Mouse (Mus musculus): ENCODE data around the gene Gpr182. TPM values are rescaled to one million over a fixed set of nuclear protein-coding genes. Genes with fewer than 3 reads are reported as not detected.

Gene Gpr182
- polyA plus RNA-seq, 1 experiment = 28.8 TPM

GRCm38 (mm10) chr10:127739083-127739660 lies 12.4 kb downstream of the Gpr182 start, which contains the start of gene Zbtb39:
Zbtb39 (plus strand) TSS chr10:127739538.
- peak; percentile 53 to 72 for DNase-seq (ENCODE audit: low read depth in 1 of 2, low spot score in 2 of 2)
- under 1% methylated on average over 38 of the region's 61 CpGs for WGBS
- TF ChIP-seq CTCF (IDR thresholded peaks at IDR 0.05; ENCODE audit: extremely low read depth, insufficient read depth, insufficient read length, insufficient replicate concordance) (peak; percentile 34; the same call in 1 of the 2 replicates), POLR2A (IDR thresholded peaks at IDR 0.05; ENCODE audit: low read depth, low read length) (no peak)
- peak within 1 kb of the TSS; percentile 79 for H3K4me3 ChIP-seq (ENCODE audit: extremely low read depth, insufficient read depth, insufficient read length)
- H3K4me1 ChIP-seq (ENCODE audit: control insufficient read depth, insufficient read depth, insufficient read length) = peaks cover 17% of the 10 kb centered on the region; the same call in 1 of the 2 replicates
- peaks cover 23% of the 10 kb centered on the region for H3K36me3 ChIP-seq (ENCODE audit: control insufficient read depth, insufficient read depth, low read length)
- H3K27ac ChIP-seq (ENCODE audit: insufficient read depth, low read length) = peak within 1 kb of the TSS; percentile 26; the same call in 1 of the 2 replicates
- H3K27me3 ChIP-seq (ENCODE audit: control insufficient read depth, insufficient read depth, low read length) = no peaks in the 10 kb centered on the region; the same call in 1 of the 2 replicates

GRCm38 (mm10) chr10:127738151-127738882 lies 13.2 kb downstream of the Gpr182 start:
- H3K27ac ChIP-seq (ENCODE audit: insufficient read depth, low read length) = 0 out of 2 replicates have a peak overlapping the region, but pooled peaks have one; percentile 1
- H3K4me3 ChIP-seq (ENCODE audit: extremely low read depth, insufficient read depth, insufficient read length) = no peak overlapping the region
- H3K4me1 ChIP-seq (ENCODE audit: control insufficient read depth, insufficient read depth, insufficient read length) = peaks cover 17% of the 10 kb centered on the region; the same call in 1 of the 2 replicates
- WGBS = 45% methylated on average over 13 of the region's 13 CpGs
- peak in 1 of 2 experiments; percentile 46 for DNase-seq (ENCODE audit: low read depth in 1 of 2, low spot score in 2 of 2)
- H3K27me3 ChIP-seq (ENCODE audit: control insufficient read depth, insufficient read depth, low read length) = no peaks in the 10 kb centered on the region; the same call in 1 of the 2 replicates
- TF ChIP-seq CTCF (IDR thresholded peaks at IDR 0.05; ENCODE audit: extremely low read depth, insufficient read depth, insufficient read length, insufficient replicate concordance) (peak; percentile 29; the same call in 1 of the 2 replicates), POLR2A (IDR thresholded peaks at IDR 0.05; ENCODE audit: low read depth, low read length) (no peak)
- H3K36me3 ChIP-seq (ENCODE audit: control insufficient read depth, insufficient read depth, low read length) = peaks cover 16% of the 10 kb centered on the region

GRCm38 (mm10) chr10:127737552-127737951 lies 14.0 kb downstream of the Gpr182 start:
- Histone ChIP-seq H3K27me3 (ENCODE audit: control insufficient read depth, insufficient read depth, low read length) (no peaks in the 10 kb centered on the region; the same call in 1 of the 2 replicates), H3K27ac (ENCODE audit: insufficient read depth, low read length) (peak overlapping the region; percentile 51), H3K4me3 (ENCODE audit: extremely low read depth, insufficient read depth, insufficient read length) (no peak overlapping the region), H3K36me3 (ENCODE audit: control insufficient read depth, insufficient read depth, low read length) (peaks cover 8% of the 10 kb centered on the region), H3K4me1 (ENCODE audit: control insufficient read depth, insufficient read depth, insufficient read length) (peaks cover 17% of the 10 kb centered on the region; the same call in 1 of the 2 replicates)
- DNase-seq (ENCODE audit: low read depth in 1 of 2, low spot score in 2 of 2) = no peak
- no peak for TF ChIP-seq CTCF (IDR thresholded peaks at IDR 0.05; ENCODE audit: extremely low read depth, insufficient read depth, insufficient read length, insufficient replicate concordance)
- 35% methylated on average over 2 of the region's 2 CpGs for WGBS

- no peak for TF ChIP-seq CTCF (IDR thresholded peaks at IDR 0.05; ENCODE audit: extremely low read depth, insufficient read depth, insufficient read length, insufficient replicate concordance)
- no peak for TF ChIP-seq POLR2A (IDR thresholded peaks at IDR 0.05; ENCODE audit: low read depth, low read length)
- H3K36me3 ChIP-seq (ENCODE audit: control insufficient read depth, insufficient read depth, low read length) = peaks cover 3% of the 10 kb centered on the region
- peak in 1 of 2 experiments; percentile 60 for DNase-seq (ENCODE audit: low read depth in 1 of 2, low spot score in 2 of 2)
- H3K27me3 ChIP-seq (ENCODE audit: control insufficient read depth, insufficient read depth, low read length) = no peaks in the 10 kb centered on the region; the same call in 1 of the 2 replicates
- WGBS = 25% methylated on average over 4 of the region's 4 CpGs
- H3K27ac ChIP-seq (ENCODE audit: insufficient read depth, low read length) = peak overlapping the region; percentile 85
- peaks cover 17% of the 10 kb centered on the region; the same call in 1 of the 2 replicates for H3K4me1 ChIP-seq (ENCODE audit: control insufficient read depth, insufficient read depth, insufficient read length)
- H3K4me3 ChIP-seq (ENCODE audit: extremely low read depth, insufficient read depth, insufficient read length) = no peak overlapping the region
These were observed 14.6 kb downstream of the Gpr182 start for GRCm38 (mm10) chr10:127736916-127737315.

- Histone ChIP-seq H3K27ac (ENCODE audit: insufficient read depth, low read length) (peak overlapping the region; percentile 85), H3K4me3 (ENCODE audit: extremely low read depth, insufficient read depth, insufficient read length) (no peak overlapping the region), H3K36me3 (ENCODE audit: control insufficient read depth, insufficient read depth, low read length) (no peaks in the 10 kb centered on the region), H3K27me3 (ENCODE audit: control insufficient read depth, insufficient read depth, low read length) (no peaks in the 10 kb centered on the region; the same call in 1 of the 2 replicates), H3K4me1 (ENCODE audit: control insufficient read depth, insufficient read depth, insufficient read length) (peaks cover 17% of the 10 kb centered on the region; the same call in 1 of the 2 replicates)
- TF ChIP-seq CTCF (IDR thresholded peaks at IDR 0.05; ENCODE audit: extremely low read depth, insufficient read depth, insufficient read length, insufficient replicate concordance) (no peak), POLR2A (IDR thresholded peaks at IDR 0.05; ENCODE audit: low read depth, low read length) (no peak)
- 39% methylated on average over 2 of the region's 2 CpGs for WGBS
- DNase-seq (ENCODE audit: low read depth in 1 of 2, low spot score in 2 of 2) = peak in 1 of 2 experiments; percentile 12
These were observed 15.3 kb downstream of the Gpr182 start for GRCm38 (mm10) chr10:127736266-127736665.

GRCm38 (mm10) chr10:127734434-127734833 lies 17.1 kb downstream of the Gpr182 start:
- Histone ChIP-seq H3K27ac (ENCODE audit: insufficient read depth, low read length) (no peak overlapping the region), H3K27me3 (ENCODE audit: control insufficient read depth, insufficient read depth, low read length) (no peaks in the 10 kb centered on the region), H3K4me1 (ENCODE audit: control insufficient read depth, insufficient read depth, insufficient read length) (peaks cover 17% of the 10 kb centered on the region; the same call in 1 of the 2 replicates), H3K4me3 (ENCODE audit: extremely low read depth, insufficient read depth, insufficient read length) (no peak overlapping the region), H3K36me3 (ENCODE audit: control insufficient read depth, insufficient read depth, low read length) (no peaks in the 10 kb centered on the region)
- no peak for TF ChIP-seq POLR2A (IDR thresholded peaks at IDR 0.05; ENCODE audit: low read depth, low read length)
- TF ChIP-seq CTCF (IDR thresholded peaks at IDR 0.05; ENCODE audit: extremely low read depth, insufficient read depth, insufficient read length, insufficient replicate concordance) = peak; percentile 15; the same call in 1 of the 2 replicates
- WGBS = 47% methylated on average over 5 of the region's 5 CpGs
- no peak for DNase-seq (ENCODE audit: low read depth in 1 of 2, low spot score in 2 of 2)
